Mouse (Mus musculus) hindbrain, embryonic 13.5 days (tissue): ENCODE results near the gene Rhog. TPM values are rescaled to one million over a fixed set of nuclear protein-coding genes. Genes with fewer than 3 reads are reported as not detected.

Experiments
- ATAC-seq: fragments of 200-750 bp; cut with Nextera tagmentation; 2 replicates; pipeline ENCODE4 v1.8.0; 2017; ENCODE audit warnings: moderate TSS enrichment; ENCODE audit not compliant: low FRiP score
- H3K27ac ChIP-seq: fragments of 300-500 bp; sonication (generic); 2 replicates; pipeline ENCODE4 v1.5.1; 2015; ENCODE audit warnings: inconsistent platforms, mild to moderate bottlenecking, moderate library complexity
- H3K27me3 ChIP-seq: fragments of 300-500 bp; sonication (generic); 2 replicates; pipeline ENCODE4 v1.6.1; 2015; ENCODE audit warnings: mild to moderate bottlenecking, inconsistent platforms
- H3K36me3 ChIP-seq: fragments of 300-500 bp; sonication (generic); 2 replicates; pipeline ENCODE4 v1.6.1; 2015; ENCODE audit warnings: mild to moderate bottlenecking, inconsistent platforms
- H3K4me1 ChIP-seq: fragments of 300-500 bp; sonication (generic); replicated peaks from 2 replicates; pipeline ENCODE4 v1.6.1; 2015; ENCODE audit warnings: inconsistent platforms
- H3K4me2 ChIP-seq: fragments of 300-500 bp; sonication (generic); 2 replicates; pipeline ENCODE4 v1.6.1; 2015; ENCODE audit warnings: inconsistent platforms, mild to moderate bottlenecking, moderate library complexity
- H3K4me3 ChIP-seq: fragments of 300-500 bp; sonication (generic); 2 replicates; pipeline ENCODE4 v1.5.1; 2015; ENCODE audit warnings: mild to moderate bottlenecking, inconsistent platforms
- H3K9ac ChIP-seq: fragments of 300-500 bp; sonication (generic); 2 replicates; pipeline ENCODE4 v1.6.1; 2015; ENCODE audit warnings: mild to moderate bottlenecking, inconsistent platforms
- H3K9me3 ChIP-seq: fragments of 300-500 bp; sonication (generic); 2 replicates; pipeline ENCODE4 v1.6.1; 2016; ENCODE audit warnings: inconsistent platforms
- WGBS: fragments of 180-500 bp; shearing (Covaris S2); methylation state at CpG from one replicate; pipeline ENCODE4 v1.1.7; 2015; 5-methylcytosine and 5-hydroxymethylcytosine counted together
- polyA plus RNA-seq: library from polyadenylated mRNA; unstranded; fragments of >200 nt; fragmentation: Nextera tagmentation; extraction: Ambion mirVana; gene quantifications from 2 replicates; pipeline ENCODE4 v1.2.1, GENCODE M21; 2015

Rhog gene
- polyA plus RNA-seq, 1 experiment from 2014 or later = 21.0 TPM

DNA sequence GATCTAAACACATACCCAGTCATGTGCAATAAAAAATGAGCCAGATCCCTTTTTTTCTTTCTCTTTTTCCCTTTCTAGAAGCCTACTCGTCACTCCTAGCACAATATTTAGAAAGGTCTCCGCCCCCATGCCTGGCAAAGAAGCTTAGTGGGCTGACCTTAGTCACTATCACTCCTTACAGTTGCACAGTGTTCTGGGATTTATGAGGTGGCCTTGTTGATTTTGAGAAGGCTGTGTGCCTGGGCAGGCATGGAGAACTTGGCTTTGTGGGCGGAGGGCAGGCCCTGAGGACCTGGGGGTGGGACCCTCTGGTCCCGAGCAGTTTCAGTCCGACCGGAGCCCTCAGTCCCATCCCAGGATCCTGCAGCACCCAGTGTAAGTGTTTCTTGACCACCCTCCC, 26.0 kb downstream of the Rhog start:
- no peaks in the 10 kb centered on the region for H3K27me3 ChIP-seq
- peaks cover 21% of the 10 kb centered on the region for H3K36me3 ChIP-seq
- no peak overlapping the region for H3K4me2 ChIP-seq
- ATAC-seq = no peak
- H3K9me3 ChIP-seq = no peaks in the 10 kb centered on the region
- no peak overlapping the region for H3K9ac ChIP-seq
- no peak overlapping the region for H3K4me3 ChIP-seq
- no peaks in the 10 kb centered on the region for H3K4me1 ChIP-seq
- WGBS = 92% methylated on average over 6 of the region's 6 CpGs
- H3K27ac ChIP-seq = no peak overlapping the region

DNA sequence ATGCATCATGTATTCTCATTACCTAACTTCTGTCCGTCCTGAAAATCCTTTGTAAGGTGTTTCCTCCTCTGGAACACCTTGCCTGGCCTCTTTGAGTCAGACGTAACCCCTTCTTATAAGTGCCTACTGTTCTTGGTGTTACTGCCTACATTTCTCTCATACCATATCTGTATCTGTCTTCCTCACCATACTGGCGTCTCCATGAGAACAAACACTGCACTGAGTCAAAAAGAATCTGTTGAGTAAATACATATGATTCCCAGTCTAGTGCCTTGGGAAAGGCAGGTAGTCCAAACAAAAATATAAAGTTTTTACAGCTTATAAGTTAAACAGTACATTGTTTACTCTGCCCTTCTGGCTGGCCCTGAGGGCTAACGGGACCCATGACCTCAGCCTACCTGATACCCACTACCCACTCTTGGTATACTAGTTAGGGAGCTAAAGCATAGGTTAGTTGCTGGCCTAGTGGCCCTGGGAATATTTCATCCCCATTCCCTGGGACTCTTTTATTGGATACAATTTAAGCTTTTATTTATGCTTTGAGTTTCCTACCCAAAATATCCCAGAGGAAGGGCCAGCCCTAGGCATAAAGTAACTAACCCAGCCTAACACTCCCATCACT, 27.7 kb downstream of the Rhog start:
- no peak for ATAC-seq
- no peak overlapping the region for H3K9ac ChIP-seq
- WGBS = 94% methylated on average over 4 of the region's 4 CpGs
- no peak overlapping the region for H3K4me3 ChIP-seq
- H3K36me3 ChIP-seq = peaks cover 20% of the 10 kb centered on the region
- no peaks in the 10 kb centered on the region for H3K27me3 ChIP-seq
- no peak overlapping the region for H3K27ac ChIP-seq
- H3K4me2 ChIP-seq = no peak overlapping the region
- peaks cover 5% of the 10 kb centered on the region; the same call in 1 of the 2 replicates for H3K4me1 ChIP-seq
- no peaks in the 10 kb centered on the region for H3K9me3 ChIP-seq

DNA sequence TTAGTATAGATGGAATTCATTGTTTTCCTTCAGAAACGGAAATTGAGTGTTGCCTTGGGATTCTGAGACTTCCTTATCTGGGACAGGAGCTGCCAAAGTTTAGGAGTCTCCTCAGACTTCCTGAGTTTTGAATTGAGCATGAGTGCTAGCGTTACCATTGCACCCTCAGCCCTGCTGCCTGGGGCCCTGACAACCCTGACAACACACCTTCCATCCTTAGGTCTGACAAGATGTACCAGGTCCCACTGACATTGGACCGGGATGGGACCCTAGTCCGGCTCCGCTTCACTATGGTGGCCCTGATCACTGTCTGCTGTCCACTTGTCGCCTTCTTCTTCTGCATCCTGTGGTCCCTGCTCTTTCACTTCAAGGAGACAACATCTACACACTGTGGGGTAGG, 29.8 kb downstream of the Rhog start:
- no peak for ATAC-seq
- H3K27me3 ChIP-seq = no peaks in the 10 kb centered on the region
- no peak overlapping the region for H3K27ac ChIP-seq
- no peak overlapping the region for H3K4me2 ChIP-seq
- 95% methylated on average over 6 of the region's 6 CpGs for WGBS
- no peak overlapping the region for H3K9ac ChIP-seq
- peaks cover 11% of the 10 kb centered on the region for H3K4me1 ChIP-seq
- H3K4me3 ChIP-seq = no peak overlapping the region
- peaks cover 20% of the 10 kb centered on the region for H3K36me3 ChIP-seq
- H3K9me3 ChIP-seq = no peaks in the 10 kb centered on the region

DNA sequence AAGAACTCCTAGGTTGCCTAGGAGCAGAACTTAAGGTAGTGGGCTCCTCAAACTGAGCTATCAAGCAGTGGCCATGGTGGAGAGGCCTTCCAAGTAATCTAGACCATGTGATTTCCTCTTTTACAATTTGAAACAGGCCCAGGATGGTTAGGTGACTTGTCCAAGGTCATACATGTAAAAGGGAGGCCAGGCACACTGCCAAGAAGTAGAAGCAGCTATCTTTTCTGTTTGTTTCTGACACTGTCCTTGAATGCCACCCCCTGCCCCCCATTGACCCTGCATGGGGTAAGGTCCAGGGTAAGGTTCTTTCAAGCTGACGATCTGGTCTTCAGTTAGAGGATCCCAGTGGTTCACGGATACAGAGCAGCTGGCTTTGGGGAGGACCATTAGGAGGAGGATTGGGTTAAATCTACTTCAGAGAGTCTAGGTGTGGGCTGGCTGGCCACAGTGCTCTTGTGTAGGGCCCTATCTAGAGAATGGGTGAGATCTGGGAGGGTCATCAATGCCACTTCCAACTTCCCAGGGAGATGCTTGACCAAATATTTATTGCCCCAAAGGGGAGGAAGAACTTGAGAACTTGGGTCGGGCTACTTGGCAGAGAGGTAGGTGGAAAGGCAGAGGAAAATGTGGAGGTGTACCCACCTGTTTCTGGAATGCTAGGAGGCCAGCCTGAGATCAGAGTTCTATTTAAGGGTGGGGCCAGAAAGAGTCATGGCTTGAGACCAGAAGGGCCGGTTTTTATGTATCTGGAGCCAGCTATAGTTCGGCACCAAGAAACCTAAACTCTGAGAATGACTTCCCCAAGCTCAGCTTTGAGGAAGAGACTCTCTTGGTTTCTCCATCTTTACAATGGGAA, 31.7 kb downstream of the Rhog start:
- Histone ChIP-seq H3K4me2 (peak overlapping the region; percentile 80; the same call in 1 of the 2 replicates), H3K4me1 (peaks cover 11% of the 10 kb centered on the region), H3K4me3 (no peak overlapping the region), H3K27ac (no peak overlapping the region), H3K9ac (no peak overlapping the region), H3K36me3 (peaks cover 6% of the 10 kb centered on the region), H3K9me3 (no peaks in the 10 kb centered on the region), H3K27me3 (no peaks in the 10 kb centered on the region)
- WGBS = 90% methylated on average over 5 of the region's 5 CpGs
- ATAC-seq = no peak

DNA sequence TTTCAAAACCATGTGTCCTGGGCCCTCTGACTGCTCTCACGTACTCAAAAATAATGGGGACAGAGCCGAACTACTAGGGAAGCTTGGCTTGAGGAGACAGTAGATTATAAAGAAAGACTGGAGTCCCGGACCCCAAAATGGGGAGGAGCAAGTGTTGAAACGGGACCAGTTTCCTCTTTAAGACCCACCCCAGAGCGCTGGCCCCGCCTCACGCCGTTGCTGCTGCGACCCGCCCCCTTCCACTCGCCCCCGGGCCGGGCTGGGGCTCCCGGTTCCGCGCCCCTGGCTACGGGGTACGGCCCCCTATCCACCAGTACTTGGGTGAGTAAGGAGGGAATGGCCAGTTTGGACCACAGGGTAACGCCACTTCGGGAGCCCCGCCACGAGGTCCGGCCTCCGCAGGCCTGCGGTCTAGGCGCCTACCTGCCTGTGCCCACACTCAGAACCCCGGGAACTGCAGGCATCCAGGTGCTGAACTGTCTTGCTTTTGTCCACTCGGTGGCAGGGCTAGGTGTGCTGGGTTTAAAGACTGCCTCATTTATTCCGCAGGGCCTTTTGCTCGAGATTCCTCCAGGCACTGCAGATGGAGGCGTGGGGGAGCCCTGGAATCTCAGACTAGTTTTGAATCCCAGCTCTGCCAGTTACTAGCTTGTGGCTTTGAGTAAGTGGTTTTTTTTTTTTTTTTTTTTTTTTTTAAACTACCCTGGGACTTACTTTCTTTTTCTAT, 32.9 kb downstream of the Rhog start:
- peaks cover 11% of the 10 kb centered on the region for H3K4me1 ChIP-seq
- H3K27me3 ChIP-seq = no peaks in the 10 kb centered on the region
- peak overlapping the region; percentile 81 for H3K9ac ChIP-seq
- 0 out of 2 replicates have a peak, but pooled peaks cover 3% of the 10 kb centered on the region for H3K36me3 ChIP-seq
- H3K4me3 ChIP-seq = peak overlapping the region; percentile 66
- no peak overlapping the region for H3K27ac ChIP-seq
- peak; percentile 87 for ATAC-seq
- peak overlapping the region; percentile 80 for H3K4me2 ChIP-seq
- no peaks in the 10 kb centered on the region for H3K9me3 ChIP-seq
- 1% methylated on average over 31 of the region's 31 CpGs for WGBS

DNA sequence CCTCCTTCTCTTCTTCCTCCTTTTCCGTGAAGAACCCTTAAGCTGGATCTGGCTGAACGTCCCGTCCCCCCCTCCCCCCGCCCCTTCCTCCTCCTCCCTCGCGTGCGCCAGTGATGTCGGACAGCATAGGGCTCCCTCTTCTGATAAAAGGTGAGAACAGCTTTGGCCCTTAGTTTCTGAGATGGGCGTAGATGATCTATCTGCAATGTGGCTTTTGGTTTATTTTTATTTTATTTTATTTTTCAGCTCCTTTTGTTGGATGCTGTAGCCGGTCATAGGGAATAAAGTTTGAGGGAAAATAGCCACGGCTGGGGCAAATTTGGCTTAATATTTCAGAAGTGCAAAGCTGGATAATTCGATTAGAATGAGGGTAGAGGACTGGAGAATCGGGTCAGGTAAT, 33.5 kb downstream of the Rhog start:
- Histone ChIP-seq H3K36me3 (0 out of 2 replicates have a peak, but pooled peaks cover 3% of the 10 kb centered on the region), H3K4me3 (peak overlapping the region; percentile 66), H3K4me1 (peaks cover 11% of the 10 kb centered on the region), H3K27me3 (no peaks in the 10 kb centered on the region), H3K9ac (peak overlapping the region; percentile 81), H3K9me3 (no peaks in the 10 kb centered on the region), H3K27ac (no peak overlapping the region), H3K4me2 (peak overlapping the region; percentile 80)
- 1% methylated on average over 10 of the region's 13 CpGs for WGBS
- peak; percentile 64 for ATAC-seq

DNA sequence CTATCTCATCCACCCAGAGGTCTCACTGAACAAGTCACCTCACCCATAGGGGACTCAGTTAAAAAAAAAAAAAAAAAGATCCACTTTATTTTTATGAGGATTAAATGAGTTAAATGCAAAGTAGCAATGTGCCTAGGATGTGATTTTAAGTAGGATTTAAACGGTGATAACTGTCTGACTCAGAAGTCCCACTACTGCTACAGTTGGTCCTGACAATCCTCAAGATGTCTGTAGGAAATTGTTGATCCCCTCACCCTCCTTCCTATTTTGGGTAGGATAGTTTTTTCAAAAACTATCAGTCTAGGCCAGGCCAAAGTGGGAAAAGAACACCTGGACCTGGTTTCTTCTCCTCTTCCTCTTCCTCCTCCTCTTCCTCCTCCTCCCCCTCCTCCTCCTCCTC, 34.0 kb downstream of the Rhog start:
- 55% methylated on average over 1 of the region's 1 CpGs for WGBS
- no peaks in the 10 kb centered on the region for H3K27me3 ChIP-seq
- no peak overlapping the region for H3K9ac ChIP-seq
- H3K9me3 ChIP-seq = no peaks in the 10 kb centered on the region
- ATAC-seq = peak; percentile 38
- H3K4me1 ChIP-seq = peaks cover 11% of the 10 kb centered on the region
- H3K36me3 ChIP-seq = 0 out of 2 replicates have a peak, but pooled peaks cover 3% of the 10 kb centered on the region
- peak overlapping the region; percentile 80 for H3K4me2 ChIP-seq
- no peak overlapping the region for H3K27ac ChIP-seq
- H3K4me3 ChIP-seq = peak overlapping the region; percentile 66; the same call in 1 of the 2 replicates

DNA sequence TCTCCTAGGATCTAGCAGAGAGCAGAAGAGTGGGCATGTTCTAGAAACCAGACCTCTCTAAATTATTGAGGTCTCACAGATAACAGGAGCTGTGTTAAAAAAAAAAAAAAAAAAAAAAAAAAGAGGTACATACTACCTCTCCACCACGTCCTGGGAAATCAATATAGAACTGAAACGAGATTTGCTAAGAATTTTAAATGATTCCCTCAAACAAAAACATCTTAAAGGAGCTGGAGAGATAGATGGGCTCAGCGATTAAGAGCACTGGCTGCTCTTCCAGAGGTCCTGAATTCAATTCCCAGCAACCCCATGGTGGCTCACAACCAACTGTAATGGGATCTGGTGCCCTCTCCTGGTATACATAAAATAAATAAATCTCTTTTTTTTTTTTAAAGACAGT, 44.8 kb downstream of the Rhog start:
- Histone ChIP-seq H3K9ac (peak overlapping the region; percentile 75), H3K36me3 (no peaks in the 10 kb centered on the region), H3K9me3 (no peaks in the 10 kb centered on the region), H3K4me1 (peaks cover 19% of the 10 kb centered on the region), H3K4me3 (peak overlapping the region; percentile 54), H3K4me2 (peak overlapping the region; percentile 65), H3K27me3 (no peaks in the 10 kb centered on the region), H3K27ac (peak overlapping the region; percentile 96)
- WGBS = 69% methylated on average over 3 of the region's 3 CpGs
- no peak for ATAC-seq

DNA sequence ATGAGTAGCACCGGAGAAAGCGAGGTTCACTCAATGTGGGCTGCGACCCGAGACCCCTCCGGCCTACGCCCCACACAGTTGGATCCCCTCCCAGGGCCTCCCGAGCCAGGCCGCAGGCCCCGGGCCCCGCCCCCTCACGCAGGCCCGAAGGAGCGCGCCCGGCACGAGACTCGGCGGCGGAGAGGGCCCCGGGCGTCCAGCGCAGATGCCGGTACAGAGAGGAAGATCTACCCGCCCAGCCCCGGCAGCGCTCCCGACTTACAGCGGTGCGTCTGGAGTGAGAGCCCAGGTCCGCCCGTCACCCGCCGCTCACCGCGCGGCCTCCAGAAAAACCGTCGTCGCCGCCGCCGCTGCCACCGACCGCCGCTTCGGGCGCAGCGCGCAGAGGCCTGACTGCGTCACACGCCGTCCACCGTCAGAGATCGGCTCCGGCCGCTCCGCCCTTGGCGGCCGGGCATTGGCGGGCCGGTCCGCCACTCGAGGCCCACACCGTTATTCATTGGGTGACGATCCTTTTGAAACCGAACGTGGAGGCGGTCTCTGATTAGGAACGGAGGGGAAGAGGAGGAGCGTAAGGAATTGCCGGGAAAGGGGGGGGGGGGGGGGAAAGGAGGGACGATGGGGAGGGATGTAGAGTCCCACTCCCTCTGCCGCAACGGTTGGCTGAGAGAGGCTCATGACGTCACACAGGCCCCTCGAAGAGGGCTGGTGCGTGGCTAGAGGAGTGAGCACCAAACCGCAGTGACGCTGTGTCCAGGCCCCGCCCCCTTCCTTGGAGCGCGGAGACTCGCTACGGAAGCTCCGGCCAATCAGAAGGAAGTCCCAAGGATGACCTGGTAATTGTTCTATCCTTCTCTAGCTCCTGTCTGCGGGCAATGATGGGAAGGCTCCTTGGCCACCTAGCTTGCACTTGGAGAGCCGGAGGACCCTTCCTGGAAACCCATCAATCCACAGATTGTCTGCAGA, 45.8 kb downstream of the Rhog start, which contains the start of the genes Nup98 and Pgap2:
Nup98 (minus strand) TSS at position 421 of the 966 bp plus-strand sequence.
Pgap2 (plus strand) TSS at position 453 of the 966 bp plus-strand sequence.
- WGBS = under 1% methylated on average over 84 of the region's 87 CpGs
- Histone ChIP-seq H3K36me3 (no peaks in the 10 kb centered on the region), H3K27ac (peak within 1 kb of the TSS; percentile 96), H3K27me3 (no peaks in the 10 kb centered on the region), H3K4me2 (peak within 1 kb of the TSS; percentile 83), H3K9ac (peak within 1 kb of the TSS; percentile 91), H3K4me1 (peaks cover 21% of the 10 kb centered on the region), H3K9me3 (no peaks in the 10 kb centered on the region), H3K4me3 (peak within 1 kb of the TSS; percentile 85)
- peak; percentile 99 for ATAC-seq

DNA sequence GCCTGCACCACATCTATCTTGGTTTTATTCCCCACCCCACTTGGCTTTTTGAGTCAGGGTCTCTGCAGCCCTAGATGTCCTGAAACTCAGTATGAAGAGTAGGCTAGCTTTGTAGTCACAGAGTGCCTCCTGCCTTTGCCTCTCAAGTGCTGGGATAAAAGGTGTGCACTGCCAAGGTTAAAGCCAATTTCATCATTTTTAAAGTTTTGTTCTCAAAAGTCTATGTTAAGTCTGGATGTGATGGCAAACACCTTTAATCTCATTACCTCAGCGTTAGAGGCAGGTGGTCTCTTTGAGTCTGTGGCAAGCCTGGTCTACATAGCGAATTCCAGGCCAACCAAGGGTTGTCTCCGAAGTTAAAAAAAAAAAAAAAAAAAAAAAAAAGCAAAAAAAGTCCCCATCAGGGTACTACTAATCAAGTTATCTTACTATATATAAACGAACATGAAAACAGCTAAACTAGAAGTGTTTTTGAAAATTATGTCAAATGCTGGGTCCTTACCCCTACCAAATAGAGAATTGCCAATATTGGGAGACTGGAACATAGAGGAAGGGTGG, 47.0 kb downstream of the Rhog start:
- H3K36me3 ChIP-seq = no peaks in the 10 kb centered on the region
- 57% methylated on average over 4 of the region's 4 CpGs for WGBS
- peaks cover 21% of the 10 kb centered on the region for H3K4me1 ChIP-seq
- H3K4me2 ChIP-seq = peak overlapping the region; percentile 83
- H3K27me3 ChIP-seq = no peaks in the 10 kb centered on the region
- peak overlapping the region; percentile 91 for H3K9ac ChIP-seq
- no peaks in the 10 kb centered on the region for H3K9me3 ChIP-seq
- peak overlapping the region; percentile 85 for H3K4me3 ChIP-seq
- H3K27ac ChIP-seq = no peak overlapping the region
- no peak for ATAC-seq

DNA sequence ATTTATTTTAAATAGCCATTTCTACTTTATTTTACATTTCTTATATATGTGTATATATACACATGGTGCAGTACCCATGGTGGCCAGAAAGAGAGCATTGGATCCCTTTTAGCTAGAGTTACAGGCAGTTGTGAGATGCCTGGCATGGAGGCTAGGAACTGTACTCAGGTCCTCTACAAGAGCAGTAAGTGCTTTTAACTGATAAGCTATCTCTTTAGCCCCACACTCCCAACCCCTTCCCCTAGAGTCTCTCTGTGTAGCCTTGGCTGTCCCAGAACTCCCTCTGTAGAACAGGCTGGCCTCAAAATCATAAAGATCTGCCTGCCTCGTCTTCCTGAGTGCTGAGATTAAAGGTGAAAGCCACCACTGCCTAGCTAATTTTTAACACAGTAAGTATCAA, 50.2 kb downstream of the Rhog start:
- no peaks in the 10 kb centered on the region for H3K27me3 ChIP-seq
- H3K27ac ChIP-seq = no peak overlapping the region
- no peaks in the 10 kb centered on the region for H3K36me3 ChIP-seq
- H3K4me2 ChIP-seq = no peak overlapping the region
- H3K4me3 ChIP-seq = no peak overlapping the region
- peaks cover 21% of the 10 kb centered on the region for H3K4me1 ChIP-seq
- ATAC-seq = no peak
- no peaks in the 10 kb centered on the region for H3K9me3 ChIP-seq
- 92% methylated on average over 1 of the region's 1 CpGs for WGBS
- no peak overlapping the region for H3K9ac ChIP-seq
